Mouse (Mus musculus) hindbrain, embryonic 10.5 days (tissue): Measurements from ENCODE around the gene Lhpp. TPM values are rescaled to one million over a fixed set of nuclear protein-coding genes. Genes with fewer than 3 reads are reported as not detected.

Experiments
- DNase-seq: peaks from one replicate; pipeline ENCODE4 v3.0.0-alpha.2; 2017; ENCODE audit warnings: low spot score
- H3K27ac ChIP-seq: fragments of 300-500 bp; sonication (generic); 2 replicates; pipeline ENCODE4 v1.5.1; 2016; ENCODE audit warnings: mild to moderate bottlenecking, moderate library complexity
- H3K27me3 ChIP-seq: fragments of 300-500 bp; sonication (generic); 2 replicates; pipeline ENCODE4 v1.6.1; 2016; ENCODE audit warnings: mild to moderate bottlenecking; ENCODE audit not compliant: poor library complexity, insufficient read depth, severe bottlenecking
- H3K36me3 ChIP-seq: fragments of 300-500 bp; sonication (generic); 2 replicates; pipeline ENCODE4 v1.6.1; 2016; ENCODE audit warnings: mild to moderate bottlenecking, moderate library complexity
- H3K4me1 ChIP-seq: fragments of 300-500 bp; sonication (generic); replicated peaks from 2 replicates; pipeline ENCODE4 v1.6.1; 2016; ENCODE audit warnings: mild to moderate bottlenecking
- H3K4me3 ChIP-seq: fragments of 300-500 bp; sonication (generic); 2 replicates; pipeline ENCODE4 v1.5.1; 2016; ENCODE audit warnings: mild to moderate bottlenecking, moderate library complexity
- H3K9me3 ChIP-seq: fragments of 300-500 bp; sonication (generic); 2 replicates; pipeline ENCODE4 v1.6.1; 2016; ENCODE audit warnings: mild to moderate bottlenecking, moderate library complexity
- WGBS: fragments of 180-500 bp; shearing (Covaris S2); methylation state at CpG from one replicate; pipeline ENCODE4 v1.1.7; 2016; 5-methylcytosine and 5-hydroxymethylcytosine counted together
- polyA plus RNA-seq: library from polyadenylated mRNA; unstranded; fragments of >200 nt; fragmentation: Nextera tagmentation; extraction: Ambion mirVana; gene quantifications from 2 replicates; pipeline ENCODE4 v1.2.1, GENCODE M21; 2016

The Lhpp gene
- polyA plus RNA-seq, 1 experiment from 2014 or later: 18.9 TPM

- H3K4me1 ChIP-seq: peaks cover 22% of the 10 kb centered on the region
- H3K9me3 ChIP-seq: no peaks in the 10 kb centered on the region
- peaks cover 27% of the 10 kb centered on the region for H3K36me3 ChIP-seq
- 79% methylated on average over 2 of the region's 2 CpGs for WGBS
- DNase-seq: no peak
- H3K27ac ChIP-seq: no peak overlapping the region
- no peak overlapping the region for H3K4me3 ChIP-seq
- no peaks in the 10 kb centered on the region for H3K27me3 ChIP-seq
Observed at GRCm38 (mm10) chr7:132751716-132752115, 141.3 kb downstream of the Lhpp start.

- 61% methylated on average over 4 of the region's 4 CpGs for WGBS
- Histone ChIP-seq H3K27ac (peak overlapping the region; percentile 75), H3K9me3 (no peaks in the 10 kb centered on the region), H3K4me3 (no peak overlapping the region), H3K36me3 (peaks cover 47% of the 10 kb centered on the region), H3K4me1 (peaks cover 22% of the 10 kb centered on the region), H3K27me3 (no peaks in the 10 kb centered on the region)
- DNase-seq: peak; percentile 46
Observed at GRCm38 (mm10) chr7:132753518-132754388, 143.3 kb downstream of the Lhpp start.

- Histone ChIP-seq H3K36me3 (peaks cover 51% of the 10 kb centered on the region), H3K4me1 (peaks cover 22% of the 10 kb centered on the region), H3K27me3 (no peaks in the 10 kb centered on the region), H3K9me3 (no peaks in the 10 kb centered on the region), H3K27ac (peak overlapping the region; percentile 75), H3K4me3 (no peak overlapping the region)
- WGBS: 57% methylated on average over 3 of the region's 3 CpGs
- peak; percentile 13 for DNase-seq
Observed at GRCm38 (mm10) chr7:132754389-132754750, 143.9 kb downstream of the Lhpp start.

Other genes with a start within 250 kb of the Lhpp start
- gene Oat, start 34.2 kb upstream of the Lhpp start, polyA plus RNA-seq: 121 and 139 TPM in 2 replicates
- gene Nkx1-2, start 11.0 kb upstream of the Lhpp start, polyA plus RNA-seq: 1.1 and 1.3 TPM in 2 replicates
- gene Fam53b, start 203.2 kb downstream of the Lhpp start, polyA plus RNA-seq: 25.5 and 27.7 TPM in 2 replicates
- 76.6 and 80.1 TPM in 2 replicates for gene Eef1akmt2, start 242.0 kb downstream of the Lhpp start, polyA plus RNA-seq
- 30.7 and 35.5 TPM in 2 replicates for gene Abraxas2, start 248.6 kb downstream of the Lhpp start, polyA plus RNA-seq